Mouse (Mus musculus): ENCODE results near the gene Nup153. TPM values are rescaled to one million over a fixed set of nuclear protein-coding genes. Genes with fewer than 3 reads are reported as not detected.
A peak's percentile ranks its signal among the peaks of the same experiment; 100 is the strongest.

The Nup153 gene
- total RNA-seq, 2 experiments from 2014 or later: 40.9 to 47.2 TPM

DNA sequence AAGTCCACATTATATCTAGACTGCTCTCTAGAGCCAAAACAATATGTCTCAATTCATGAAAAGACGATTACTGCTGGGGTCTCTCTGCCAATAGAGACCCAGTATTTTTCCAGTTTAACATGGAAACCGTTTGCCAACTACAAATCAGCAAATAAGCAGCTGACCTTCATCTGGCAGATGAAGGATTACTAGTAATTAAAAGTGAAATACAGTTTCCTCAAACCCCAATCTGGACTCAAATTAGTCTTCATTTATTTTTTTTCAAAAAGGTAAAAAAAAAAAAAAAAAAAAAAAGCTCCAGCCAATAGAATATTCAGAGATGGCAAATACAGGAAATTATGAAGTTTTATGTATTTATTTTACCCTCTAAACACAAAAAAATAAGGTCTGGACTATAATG lies 2.3 kb upstream of the Nup153 start:
- no peak for DNase-seq (ENCODE audit: extremely low spot score in 1 of 2, low spot score in 1 of 2)

DNA sequence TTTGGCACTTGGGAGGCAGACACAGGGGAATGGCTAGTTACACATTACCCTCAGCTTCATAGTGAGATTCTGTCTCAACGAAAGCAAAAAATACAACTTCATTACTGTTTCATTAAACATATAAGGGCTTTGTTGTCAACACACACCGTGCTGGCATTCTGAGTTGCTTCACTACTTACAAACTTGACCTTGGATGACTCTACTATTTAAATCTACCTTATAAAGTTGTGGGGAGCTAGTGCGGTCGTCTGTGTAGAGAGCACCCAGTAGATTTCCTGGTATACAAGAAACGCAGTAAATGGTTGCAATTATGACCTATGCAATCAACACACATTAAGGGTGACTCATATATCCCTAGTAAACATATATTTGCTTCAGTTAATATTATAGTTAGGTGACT lies 671 bp upstream of the Nup153 start:
- peak in 1 of 2 experiments; percentile 9 for DNase-seq (ENCODE audit: extremely low spot score in 1 of 2, low spot score in 1 of 2)

DNA sequence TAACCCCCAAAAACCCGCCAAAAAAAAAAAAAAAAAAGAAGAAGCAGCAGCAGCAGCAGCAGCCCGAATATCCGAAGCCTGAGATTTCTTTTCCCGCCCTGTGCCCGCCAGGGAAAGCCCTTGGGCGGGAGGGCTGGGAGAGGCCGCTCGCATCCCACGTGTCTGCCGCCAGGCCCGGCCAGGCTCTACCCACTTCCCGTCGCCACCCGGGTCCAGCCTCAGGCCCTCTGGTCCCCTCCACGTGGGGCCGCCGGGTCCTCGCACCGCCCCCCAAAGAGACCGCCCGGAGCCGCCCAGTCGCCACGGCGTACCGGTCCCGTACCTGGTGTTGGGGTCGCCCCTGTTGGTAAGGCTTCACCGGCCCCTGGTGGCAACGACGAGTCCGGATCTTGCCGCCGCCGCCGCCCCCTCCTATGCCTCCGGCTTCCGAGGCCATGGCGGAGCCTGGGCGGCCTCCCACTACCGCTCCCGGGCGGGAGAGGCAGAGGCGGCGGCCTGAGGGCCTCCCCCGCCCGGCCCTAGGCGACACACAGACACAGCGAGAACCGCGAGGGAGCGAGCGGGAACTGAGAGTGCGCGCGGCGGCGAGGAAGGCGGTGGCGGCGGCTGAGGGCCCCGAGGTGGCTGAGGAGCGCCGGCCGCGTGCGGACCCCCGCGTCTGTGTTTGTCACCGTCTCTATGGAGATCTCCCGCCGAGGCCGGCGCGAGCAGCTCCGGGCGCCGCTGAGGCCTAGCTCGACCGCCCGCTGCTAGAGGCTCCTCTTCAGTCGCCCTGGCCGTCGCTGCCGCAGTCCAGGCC lies 503 bp downstream of the Nup153 start:
- DNase-seq (ENCODE audit: extremely low spot score in 1 of 2, low spot score in 1 of 2): peak; percentile 25 to 45

DNA sequence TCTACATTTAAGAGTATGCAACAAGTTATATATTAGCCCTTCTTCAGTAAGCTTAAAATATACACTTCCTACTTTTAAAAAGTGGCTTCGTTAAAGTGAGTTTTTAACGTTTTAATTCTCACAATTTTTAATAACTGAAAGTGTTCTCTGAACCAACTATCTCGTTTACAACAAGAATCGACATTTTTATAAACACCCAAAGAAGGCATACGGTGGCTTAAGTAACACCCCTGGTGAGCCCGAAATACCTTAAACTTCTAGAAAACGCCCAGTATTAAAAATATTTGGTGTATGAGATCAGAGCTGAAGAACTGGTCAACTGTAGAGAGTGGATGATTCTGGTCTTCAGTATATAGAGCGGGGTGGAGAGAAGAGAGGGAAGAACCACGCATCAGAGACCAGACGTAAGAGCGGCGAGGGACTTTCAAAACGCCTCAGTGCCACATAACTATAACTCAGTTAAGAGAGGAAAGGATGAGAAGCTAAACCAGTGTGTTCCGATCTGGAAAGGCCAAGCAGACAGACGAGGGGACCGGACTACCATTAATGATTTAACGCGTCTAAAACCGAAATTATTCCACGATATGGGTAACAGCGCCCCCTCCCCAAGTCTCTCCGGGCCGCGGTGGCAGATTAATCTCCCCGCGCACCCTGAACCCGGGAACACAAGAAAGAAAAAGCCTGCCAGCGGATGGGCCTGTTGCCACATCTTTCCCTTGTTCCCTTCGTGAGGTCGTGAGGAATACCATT lies 1.3 kb downstream of the Nup153 start:
- peak in 1 of 2 experiments; percentile 8 for DNase-seq (ENCODE audit: extremely low spot score in 1 of 2, low spot score in 1 of 2)

DNA sequence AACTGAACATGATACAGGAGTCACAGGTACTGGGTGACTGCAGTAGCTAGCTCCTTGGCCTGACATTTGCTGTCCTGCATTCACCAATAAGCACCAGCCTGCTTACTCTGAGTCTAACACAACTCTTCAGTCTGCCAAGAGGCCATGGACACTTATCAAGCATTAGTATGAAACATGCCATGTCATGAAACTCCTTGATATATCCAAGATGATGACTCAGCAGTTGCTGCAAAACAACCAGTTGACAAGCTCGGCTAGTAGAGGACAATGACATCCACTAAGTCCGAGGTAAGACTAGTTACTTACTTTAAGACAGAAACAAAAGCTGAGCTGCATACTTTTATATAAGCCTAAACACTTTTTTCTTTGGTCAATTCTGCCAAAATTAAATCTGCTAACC lies 2.5 kb downstream of the Nup153 start:
- no peak for DNase-seq (ENCODE audit: extremely low spot score in 1 of 2, low spot score in 1 of 2)

DNA sequence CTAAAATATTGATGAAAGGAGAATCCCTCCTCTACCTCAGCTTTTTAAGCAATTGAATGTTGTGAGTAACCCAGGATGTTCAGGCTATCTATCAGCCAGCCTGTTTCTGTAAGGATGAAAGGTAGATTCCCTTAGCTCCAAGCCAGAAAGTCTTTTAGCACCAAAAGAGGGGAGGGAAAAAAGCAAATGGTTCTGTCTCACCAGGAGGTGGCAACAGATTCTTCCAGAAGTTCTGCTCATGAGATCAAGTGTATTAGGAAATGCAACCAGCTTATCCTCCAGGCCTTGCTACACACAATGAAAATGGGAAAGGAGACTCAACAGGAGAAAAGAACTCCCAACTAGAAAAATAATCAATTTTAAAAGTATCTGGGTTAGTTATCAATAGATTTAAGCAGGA lies 3.4 kb downstream of the Nup153 start:
- no peak for DNase-seq (ENCODE audit: extremely low spot score in 1 of 2, low spot score in 1 of 2)

DNA sequence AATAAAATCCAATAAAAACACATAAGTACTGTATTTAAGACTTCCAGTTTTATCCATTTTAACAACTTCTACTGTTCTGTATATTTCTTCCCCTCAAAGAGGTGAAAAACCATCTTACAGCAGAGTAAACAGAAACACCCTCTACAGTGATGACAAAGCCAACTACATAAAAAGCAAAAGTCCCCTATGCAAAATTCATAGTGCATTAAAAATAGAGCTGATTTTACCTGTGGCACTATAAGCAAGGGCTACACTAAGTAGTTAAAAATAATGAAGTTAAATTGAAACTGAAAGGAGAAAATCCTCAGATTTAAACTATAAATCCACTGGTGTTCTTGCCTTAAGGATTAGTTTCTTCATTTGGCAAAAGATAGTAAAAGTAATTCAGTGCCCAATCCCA lies 6.7 kb downstream of the Nup153 start:
- no peak for DNase-seq (ENCODE audit: extremely low spot score in 1 of 2, low spot score in 1 of 2)

DNA sequence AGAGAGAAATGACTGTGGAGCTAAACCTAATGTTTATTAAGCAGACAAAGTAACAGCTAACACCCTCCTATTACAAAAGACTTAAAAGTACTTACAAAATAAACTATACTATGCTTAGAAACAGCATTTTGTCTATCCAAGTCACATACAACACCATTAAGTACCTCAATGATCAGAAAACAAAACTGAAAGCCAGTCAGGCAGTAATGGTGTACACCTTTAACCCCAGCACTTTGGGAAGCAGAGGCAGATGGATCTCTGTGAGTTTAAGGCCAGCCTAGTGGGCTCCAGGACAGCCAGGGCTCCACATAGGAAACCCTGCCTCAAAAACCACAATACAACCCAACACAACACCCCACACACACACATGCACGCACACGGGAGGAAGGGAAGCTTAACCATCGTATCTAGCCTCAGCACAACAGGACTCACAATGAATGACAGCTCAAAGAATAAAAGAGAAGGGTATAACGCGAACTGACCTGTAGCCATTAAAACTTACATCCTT lies 8.8 kb downstream of the Nup153 start:
- no peak for DNase-seq (ENCODE audit: extremely low spot score in 1 of 2, low spot score in 1 of 2)

DNA sequence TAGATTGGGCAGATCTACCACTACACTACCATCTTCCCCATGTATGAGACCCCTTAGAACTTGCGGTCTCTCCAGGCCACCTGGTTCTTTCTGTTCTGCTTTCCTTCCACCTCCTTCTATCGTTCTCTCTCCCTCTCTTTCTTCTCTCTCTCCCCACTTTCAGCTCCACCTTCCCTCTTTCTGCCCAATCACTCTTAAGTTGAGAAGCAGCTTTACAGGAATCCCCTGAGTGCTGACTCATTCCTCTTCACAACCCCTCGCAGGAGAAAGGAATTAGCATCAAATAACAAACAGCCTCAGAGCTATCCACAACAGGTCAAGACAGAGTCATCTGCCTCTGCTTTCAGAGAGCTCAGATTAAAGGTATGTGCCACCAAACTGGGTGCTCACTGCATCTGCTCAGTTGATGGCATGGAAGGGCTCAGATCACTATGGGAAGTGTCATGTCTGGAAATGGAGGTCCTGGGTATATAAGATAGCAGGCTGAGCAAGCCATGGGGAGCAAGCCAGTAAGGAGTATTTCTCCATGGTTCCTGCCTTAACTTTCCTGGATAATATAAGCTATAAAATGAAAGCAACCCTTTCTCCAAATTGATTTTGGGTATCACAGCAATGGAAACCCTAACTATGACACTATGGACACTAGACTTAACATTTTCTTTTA lies 11.6 kb downstream of the Nup153 start:
- DNase-seq (ENCODE audit: extremely low spot score in 1 of 2, low spot score in 1 of 2): no peak

DNA sequence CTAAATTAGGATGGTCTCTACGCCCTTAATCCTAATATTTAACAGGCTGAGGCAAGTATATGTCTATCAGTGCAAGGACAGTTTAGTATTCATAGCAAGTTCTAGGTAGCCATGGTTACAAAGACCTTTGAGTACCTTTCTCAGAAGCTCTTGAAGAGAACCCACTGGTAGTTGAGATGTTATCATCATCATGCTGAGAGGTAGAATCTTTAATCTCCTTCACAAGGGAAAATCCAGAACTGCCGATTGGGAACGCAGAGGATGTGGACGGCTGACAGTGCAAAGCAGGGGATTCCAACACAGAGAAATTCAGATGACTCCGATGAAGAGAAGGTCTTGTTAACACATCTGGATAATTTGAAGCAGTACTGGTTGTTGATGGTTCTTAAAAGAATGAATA lies 14.3 kb downstream of the Nup153 start:
- DNase-seq (ENCODE audit: extremely low spot score in 1 of 2, low spot score in 1 of 2): no peak

DNA sequence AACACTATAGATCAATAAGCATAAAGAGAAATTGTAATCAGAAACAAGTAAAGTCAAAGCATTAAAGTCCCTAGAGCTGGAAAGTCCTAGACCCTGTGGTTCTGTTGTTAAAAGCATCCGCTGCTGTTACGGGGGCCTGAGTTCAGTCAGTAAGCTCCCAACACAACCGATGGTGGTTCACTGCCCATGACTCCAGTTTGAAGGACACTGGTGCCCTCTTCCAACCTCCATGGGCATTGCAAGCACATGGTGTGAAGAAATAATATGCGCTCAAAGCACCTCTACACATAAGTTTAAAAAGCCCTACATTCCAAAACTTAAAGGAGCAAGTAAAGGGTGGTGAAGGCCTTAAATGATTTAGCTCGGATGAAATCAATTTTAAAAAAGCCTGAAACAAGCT lies 24.6 kb downstream of the Nup153 start:
- no peak for DNase-seq (ENCODE audit: extremely low spot score in 1 of 2, low spot score in 1 of 2)

DNA sequence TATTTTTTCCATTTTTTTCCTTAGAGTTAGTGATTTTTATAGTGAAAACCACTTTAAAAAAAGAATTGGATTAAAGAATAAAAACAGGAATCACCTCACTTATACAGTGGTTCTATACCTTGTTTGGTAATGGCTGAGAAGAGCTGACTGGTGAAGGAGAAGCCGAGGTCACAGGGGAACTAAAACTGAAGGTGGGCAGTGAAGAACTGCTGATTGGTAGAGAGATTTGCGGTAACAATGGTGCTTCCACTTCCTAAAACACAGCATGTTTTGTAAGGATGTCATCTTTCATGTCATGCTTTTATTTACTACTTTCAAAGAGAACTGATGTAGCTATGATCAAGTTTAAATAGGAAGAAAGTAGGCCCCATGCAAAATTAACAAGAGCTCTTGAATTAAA lies 26.3 kb downstream of the Nup153 start:
- DNase-seq (ENCODE audit: extremely low spot score in 1 of 2, low spot score in 1 of 2): no peak

DNA sequence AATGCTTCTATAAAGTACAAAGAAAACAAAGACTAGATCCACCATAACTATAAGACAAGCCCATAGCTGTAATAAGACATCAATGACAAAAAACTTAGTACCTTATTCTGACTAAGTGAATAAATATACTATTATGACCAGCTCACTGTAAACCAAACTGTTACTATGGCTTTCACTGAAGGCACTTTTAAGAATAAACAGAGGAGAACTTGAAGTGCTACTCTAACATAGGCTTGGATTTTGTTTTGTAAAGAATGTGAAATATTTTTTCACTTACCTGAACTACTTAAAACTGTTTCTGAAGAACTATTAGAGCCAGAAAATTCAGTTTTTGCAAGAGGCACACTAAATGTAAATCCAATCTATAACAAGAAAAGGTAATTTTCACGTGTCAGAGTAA lies 28.4 kb downstream of the Nup153 start:
- DNase-seq (ENCODE audit: extremely low spot score in 1 of 2, low spot score in 1 of 2): no peak

DNA sequence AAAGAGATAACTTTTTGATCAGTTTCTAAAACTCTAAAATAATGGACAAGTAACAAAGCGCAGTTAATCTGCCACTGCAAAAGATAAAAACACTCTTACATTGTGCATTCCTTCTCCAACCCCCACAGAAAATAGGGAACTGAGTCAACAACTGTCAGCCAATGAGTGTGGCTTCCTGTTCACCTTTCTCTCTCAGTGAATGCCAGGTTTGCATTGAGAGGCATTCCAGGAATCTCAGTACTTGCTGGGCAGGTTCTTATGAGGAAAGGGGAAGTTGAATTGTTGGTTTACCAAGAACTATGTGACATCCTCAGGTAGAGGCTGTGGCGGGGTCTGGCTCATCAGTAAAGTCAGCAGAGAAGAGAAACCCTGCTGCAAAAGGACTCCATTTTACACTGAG lies 31.0 kb downstream of the Nup153 start:
- no peak for DNase-seq (ENCODE audit: extremely low spot score in 1 of 2, low spot score in 1 of 2)

DNA sequence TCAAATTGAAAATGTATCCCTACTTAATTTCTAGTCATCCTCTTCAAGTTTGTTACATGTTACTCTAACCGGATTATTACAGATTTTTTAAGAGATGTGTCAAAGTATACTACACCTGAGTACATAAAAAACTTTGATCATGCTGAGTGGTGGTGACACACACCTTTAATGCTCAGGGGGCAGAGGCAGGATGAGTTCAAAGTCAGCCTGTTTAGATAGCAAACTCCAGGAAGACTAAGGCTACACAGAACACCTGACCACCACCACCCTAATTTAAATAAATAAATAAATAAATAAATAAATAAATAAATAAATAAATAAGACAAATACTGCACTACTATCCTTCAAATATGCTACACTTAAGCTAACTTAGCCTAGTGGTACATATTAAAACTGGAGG lies 31.8 kb downstream of the Nup153 start:
- DNase-seq (ENCODE audit: extremely low spot score in 1 of 2, low spot score in 1 of 2): no peak

DNA sequence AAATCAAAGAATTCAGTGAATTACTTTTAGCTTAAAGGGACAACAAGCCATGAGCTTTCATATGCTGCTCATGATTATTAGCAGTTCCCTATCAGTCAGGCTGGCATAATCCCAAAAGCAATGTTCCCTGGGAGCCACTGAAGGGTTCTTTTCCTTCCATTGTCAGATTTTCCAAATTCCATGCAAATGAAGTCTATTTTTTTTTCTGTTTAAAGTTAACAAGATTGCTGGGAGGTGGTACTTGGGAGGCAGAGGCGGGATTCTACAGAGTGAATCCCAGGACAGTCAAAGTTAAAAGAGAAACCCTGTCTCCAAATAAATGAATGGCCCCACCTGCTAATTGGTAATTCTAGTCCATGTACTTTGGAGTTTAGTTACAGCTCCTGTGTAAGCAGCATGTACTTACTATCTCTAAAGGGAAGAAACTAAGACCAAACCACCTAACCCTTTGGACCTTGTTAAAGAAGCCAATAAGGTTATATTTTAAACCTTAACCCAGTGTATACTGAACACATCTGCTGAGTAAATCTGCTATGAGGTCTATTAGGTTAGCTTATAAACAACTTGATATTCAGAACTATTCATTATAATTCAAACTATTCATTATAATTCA lies 32.3 kb downstream of the Nup153 start:
- no peak for DNase-seq (ENCODE audit: extremely low spot score in 1 of 2, low spot score in 1 of 2)

DNA sequence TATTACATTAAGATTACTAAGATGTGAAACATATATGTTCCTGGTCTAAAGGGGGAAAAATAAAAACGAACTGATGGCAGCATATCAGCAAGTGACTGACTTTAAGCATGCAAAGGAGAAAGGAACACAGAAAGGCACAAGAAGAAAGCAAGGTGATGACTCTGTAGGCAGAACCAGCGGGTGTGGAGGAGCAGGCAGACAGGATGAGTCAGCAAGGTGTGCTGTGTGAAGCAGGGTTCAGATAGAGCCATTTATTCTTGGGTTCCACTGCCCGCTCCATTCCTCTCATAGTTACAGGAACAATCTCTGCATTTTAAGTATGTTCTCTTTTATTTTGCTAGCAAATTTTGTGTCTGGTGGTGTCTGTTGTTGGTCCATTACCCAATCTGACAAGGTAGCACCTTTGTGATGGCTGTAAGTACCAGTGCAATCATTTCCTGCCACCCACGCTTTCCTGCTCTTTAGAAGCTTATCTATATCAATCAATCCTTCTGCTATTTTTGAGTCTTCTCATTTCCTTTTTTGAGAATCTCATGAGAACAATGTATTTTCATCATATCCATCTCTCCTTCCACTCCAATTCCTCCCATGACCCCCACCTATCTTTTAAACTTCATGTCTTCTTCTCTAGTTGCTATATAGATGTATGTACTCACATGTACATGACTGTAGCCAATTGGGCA lies 37.0 kb downstream of the Nup153 start:
- no peak for DNase-seq (ENCODE audit: extremely low spot score in 1 of 2, low spot score in 1 of 2)

DNA sequence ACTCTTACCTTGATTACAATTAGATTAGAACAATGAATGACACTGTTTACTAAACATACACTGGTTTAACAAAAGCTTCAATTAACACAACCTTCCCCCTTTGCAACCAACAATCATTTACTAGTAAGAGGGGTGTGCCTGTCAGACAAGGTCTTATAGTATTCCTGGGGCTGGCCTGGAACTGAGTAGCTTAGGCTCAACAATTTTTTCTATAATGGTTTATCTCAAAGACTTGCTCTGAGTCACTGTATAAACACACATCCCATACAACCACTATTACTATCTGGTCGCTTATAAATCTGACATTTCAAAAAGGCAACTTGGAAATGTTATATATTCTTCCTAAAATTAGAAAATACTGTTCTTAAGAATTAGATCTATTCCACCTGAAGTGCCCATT lies 44.4 kb downstream of the Nup153 start:
- DNase-seq (ENCODE audit: extremely low spot score in 1 of 2, low spot score in 1 of 2): no peak

DNA sequence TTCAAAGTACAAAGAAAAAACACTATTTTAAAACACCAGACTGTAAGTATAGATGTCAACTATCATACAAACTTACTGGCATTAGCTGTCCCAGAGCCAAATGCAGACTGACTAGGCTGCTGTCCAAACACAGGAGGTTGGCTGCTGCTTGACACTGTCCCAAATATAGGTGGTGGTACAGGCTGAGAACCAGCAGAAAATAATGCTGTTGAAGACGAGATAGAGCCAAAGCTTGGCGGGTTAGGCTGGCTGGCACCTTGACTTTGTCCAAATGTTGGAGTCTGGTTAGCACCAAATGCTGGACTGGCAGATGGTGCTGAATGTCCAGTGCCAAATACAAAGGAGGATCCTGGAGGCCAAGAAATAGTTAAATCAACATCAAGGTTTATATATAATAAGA lies 44.8 kb downstream of the Nup153 start:
- DNase-seq (ENCODE audit: extremely low spot score in 1 of 2, low spot score in 1 of 2): no peak

DNA sequence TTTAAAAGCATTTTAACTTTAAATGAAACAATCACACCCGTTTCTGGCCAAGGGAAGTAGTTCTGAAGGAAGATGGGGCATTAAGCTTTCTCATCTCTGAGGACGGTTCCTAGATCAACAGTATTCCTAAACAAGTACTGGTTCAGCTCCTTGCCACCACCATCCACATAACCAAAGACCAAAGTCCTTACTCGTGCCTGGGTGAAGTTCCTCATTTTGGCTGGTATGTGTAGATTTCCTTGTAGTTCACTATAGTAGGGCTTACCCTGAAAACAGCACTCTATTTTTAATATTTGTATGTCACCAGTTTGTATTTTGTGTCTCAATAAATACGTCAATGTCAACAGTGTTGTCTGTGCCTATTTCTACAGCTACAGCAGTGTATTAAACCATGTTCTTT lies 50.0 kb downstream of the Nup153 start:
- no peak for DNase-seq (ENCODE audit: extremely low spot score in 1 of 2, low spot score in 1 of 2)
